Mouse (Mus musculus): ENCODE measurements around the gene Pla2g4f. TPM values are rescaled to one million over a fixed set of nuclear protein-coding genes. Genes with fewer than 3 reads are reported as not detected.

Gene Pla2g4f
- polyA plus RNA-seq, 1 experiment from 2014 or later = not detected

GRCm38 (mm10) chr2:120276951-120277350 is 37.0 kb downstream of the Pla2g4f start:
- H3K4me1 ChIP-seq (ENCODE audit: control insufficient read depth, insufficient read depth, low read length) = no peaks in the 10 kb centered on the region
- ATAC-seq (replicated peaks; ENCODE audit: insufficient number of reproducible peaks, low FRiP score, low TSS enrichment, low read depth) = no peak
- H3K36me3 ChIP-seq (replicated peaks; ENCODE audit: control insufficient read depth, insufficient read depth, low read depth, low read length) = no peaks in the 10 kb centered on the region
- H3K27ac ChIP-seq (replicated peaks; ENCODE audit: low read depth, low read length) = no peak overlapping the region
- WGBS = 80% methylated on average over 4 of the region's 4 CpGs
- H3K9ac ChIP-seq (replicated peaks; ENCODE audit: low read length) = no peak overlapping the region
- no peaks in the 10 kb centered on the region for H3K27me3 ChIP-seq (ENCODE audit: control insufficient read depth, insufficient read depth, low read length)
- no peak for DNase-seq (ENCODE audit: low spot score)
- H3K9me3 ChIP-seq (replicated peaks; ENCODE audit: control insufficient read depth, low read length) = no peaks in the 10 kb centered on the region
- no peak overlapping the region for H3K4me2 ChIP-seq (ENCODE audit: low read depth, low read length)
- H3K4me3 ChIP-seq (ENCODE audit: low read depth, low read length) = no peak overlapping the region

- no peak overlapping the region for H3K4me3 ChIP-seq (ENCODE audit: low read depth, low read length)
- H3K4me2 ChIP-seq (ENCODE audit: low read depth, low read length) = peak overlapping the region; percentile 21
- no peaks in the 10 kb centered on the region; the same call in 1 of the 2 replicates for H3K4me1 ChIP-seq (ENCODE audit: control insufficient read depth, insufficient read depth, low read length)
- ATAC-seq (replicated peaks; ENCODE audit: insufficient number of reproducible peaks, low FRiP score, low TSS enrichment, low read depth) = 0 out of 2 replicates have a peak, but pooled peaks have one; percentile 41
- H3K27me3 ChIP-seq (ENCODE audit: control insufficient read depth, insufficient read depth, low read length) = no peaks in the 10 kb centered on the region
- H3K36me3 ChIP-seq (replicated peaks; ENCODE audit: control insufficient read depth, insufficient read depth, low read depth, low read length) = no peaks in the 10 kb centered on the region
- peak overlapping the region; percentile 32; the same call in 1 of the 2 replicates for H3K9ac ChIP-seq (replicated peaks; ENCODE audit: low read length)
- no peak overlapping the region for H3K27ac ChIP-seq (replicated peaks; ENCODE audit: low read depth, low read length)
- WGBS = 4% methylated on average over 9 of the region's 9 CpGs
- no peaks in the 10 kb centered on the region for H3K9me3 ChIP-seq (replicated peaks; ENCODE audit: control insufficient read depth, low read length)
- peak; percentile 48 for DNase-seq (ENCODE audit: low spot score)
These were observed 45.3 kb downstream of the Pla2g4f start for GRCm38 (mm10) chr2:120268635-120269034.

GRCm38 (mm10) chr2:120265523-120265922 is 48.4 kb downstream of the Pla2g4f start:
- no peak overlapping the region for H3K4me2 ChIP-seq (ENCODE audit: low read depth, low read length)
- DNase-seq (ENCODE audit: low spot score) (peak; percentile 67), ATAC-seq (replicated peaks; ENCODE audit: insufficient number of reproducible peaks, low FRiP score, low TSS enrichment, low read depth) (no peak; the same call in 1 of the 2 replicates)
- H3K4me1 ChIP-seq (ENCODE audit: control insufficient read depth, insufficient read depth, low read length) = no peaks in the 10 kb centered on the region; the same call in 1 of the 2 replicates
- no peak overlapping the region for H3K4me3 ChIP-seq (ENCODE audit: low read depth, low read length)
- no peaks in the 10 kb centered on the region for H3K36me3 ChIP-seq (replicated peaks; ENCODE audit: control insufficient read depth, insufficient read depth, low read depth, low read length)
- 60% methylated on average over 6 of the region's 6 CpGs for WGBS
- H3K9me3 ChIP-seq (replicated peaks; ENCODE audit: control insufficient read depth, low read length) = no peaks in the 10 kb centered on the region
- no peak overlapping the region for H3K9ac ChIP-seq (replicated peaks; ENCODE audit: low read length)
- H3K27ac ChIP-seq (replicated peaks; ENCODE audit: low read depth, low read length) = no peak overlapping the region
- H3K27me3 ChIP-seq (ENCODE audit: control insufficient read depth, insufficient read depth, low read length) = no peaks in the 10 kb centered on the region

- Histone ChIP-seq H3K9ac (replicated peaks; ENCODE audit: low read length) (no peak overlapping the region), H3K36me3 (replicated peaks; ENCODE audit: control insufficient read depth, insufficient read depth, low read depth, low read length) (no peaks in the 10 kb centered on the region)
- WGBS = 54% methylated on average over 10 of the region's 10 CpGs
These were observed 49.1 kb downstream of the Pla2g4f start for GRCm38 (mm10) chr2:120264858-120265257.

GRCm38 (mm10) chr2:120262876-120263275 is 51.1 kb downstream of the Pla2g4f start:
- no peak for DNase-seq (ENCODE audit: low spot score)
- H3K9ac ChIP-seq (replicated peaks; ENCODE audit: low read length) = no peak overlapping the region
- WGBS = 29% methylated on average over 1 of the region's 1 CpGs
- no peak overlapping the region for H3K4me2 ChIP-seq (ENCODE audit: low read depth, low read length)
- H3K9me3 ChIP-seq (replicated peaks; ENCODE audit: control insufficient read depth, low read length) = no peaks in the 10 kb centered on the region
- ATAC-seq (replicated peaks; ENCODE audit: insufficient number of reproducible peaks, low FRiP score, low TSS enrichment, low read depth) = no peak
- no peak overlapping the region for H3K27ac ChIP-seq (replicated peaks; ENCODE audit: low read depth, low read length)
- no peaks in the 10 kb centered on the region for H3K36me3 ChIP-seq (replicated peaks; ENCODE audit: control insufficient read depth, insufficient read depth, low read depth, low read length)
- H3K27me3 ChIP-seq (ENCODE audit: control insufficient read depth, insufficient read depth, low read length) = no peaks in the 10 kb centered on the region
- no peak overlapping the region for H3K4me3 ChIP-seq (ENCODE audit: low read depth, low read length)
- no peaks in the 10 kb centered on the region; the same call in 1 of the 2 replicates for H3K4me1 ChIP-seq (ENCODE audit: control insufficient read depth, insufficient read depth, low read length)

More at GRCm38 (mm10) chr2:120264858-120265257, 49.1 kb downstream of the Pla2g4f start:
- no peaks in the 10 kb centered on the region for H3K27me3 ChIP-seq (ENCODE audit: control insufficient read depth, insufficient read depth, low read length)
- H3K27ac ChIP-seq (replicated peaks; ENCODE audit: low read depth, low read length) = no peak overlapping the region
- DNase-seq (ENCODE audit: low spot score) (no peak), ATAC-seq (replicated peaks; ENCODE audit: insufficient number of reproducible peaks, low FRiP score, low TSS enrichment, low read depth) (no peak)
- no peak overlapping the region for H3K4me3 ChIP-seq (ENCODE audit: low read depth, low read length)
- no peaks in the 10 kb centered on the region; the same call in 1 of the 2 replicates for H3K4me1 ChIP-seq (ENCODE audit: control insufficient read depth, insufficient read depth, low read length)
- H3K4me2 ChIP-seq (ENCODE audit: low read depth, low read length) = no peak overlapping the region
- no peaks in the 10 kb centered on the region for H3K9me3 ChIP-seq (replicated peaks; ENCODE audit: control insufficient read depth, low read length)

- Histone ChIP-seq H3K27ac (replicated peaks; ENCODE audit: low read depth, low read length) (no peak overlapping the region), H3K36me3 (replicated peaks; ENCODE audit: control insufficient read depth, insufficient read depth, low read depth, low read length) (no peaks in the 10 kb centered on the region), H3K9me3 (replicated peaks; ENCODE audit: control insufficient read depth, low read length) (no peaks in the 10 kb centered on the region), H3K4me3 (ENCODE audit: low read depth, low read length) (no peak overlapping the region), H3K4me2 (ENCODE audit: low read depth, low read length) (no peak overlapping the region), H3K9ac (replicated peaks; ENCODE audit: low read length) (no peak overlapping the region), H3K27me3 (ENCODE audit: control insufficient read depth, insufficient read depth, low read length) (no peaks in the 10 kb centered on the region), H3K4me1 (ENCODE audit: control insufficient read depth, insufficient read depth, low read length) (no peaks in the 10 kb centered on the region; the same call in 1 of the 2 replicates)
- DNase-seq (ENCODE audit: low spot score) (no peak), ATAC-seq (replicated peaks; ENCODE audit: insufficient number of reproducible peaks, low FRiP score, low TSS enrichment, low read depth) (no peak)
- 67% methylated on average over 3 of the region's 3 CpGs for WGBS
These were observed 52.6 kb downstream of the Pla2g4f start for GRCm38 (mm10) chr2:120261346-120261745.

- H3K9me3 ChIP-seq (replicated peaks; ENCODE audit: control insufficient read depth, low read length) = no peaks in the 10 kb centered on the region
- no peak overlapping the region for H3K4me3 ChIP-seq (ENCODE audit: low read depth, low read length)
- ATAC-seq (replicated peaks; ENCODE audit: insufficient number of reproducible peaks, low FRiP score, low TSS enrichment, low read depth) (no peak), DNase-seq (ENCODE audit: low spot score) (no peak)
- no peaks in the 10 kb centered on the region for H3K4me1 ChIP-seq (ENCODE audit: control insufficient read depth, insufficient read depth, low read length)
- H3K4me2 ChIP-seq (ENCODE audit: low read depth, low read length) = no peak overlapping the region
- no peaks in the 10 kb centered on the region for H3K36me3 ChIP-seq (replicated peaks; ENCODE audit: control insufficient read depth, insufficient read depth, low read depth, low read length)
- H3K27ac ChIP-seq (replicated peaks; ENCODE audit: low read depth, low read length) = no peak overlapping the region
- no peak overlapping the region for H3K9ac ChIP-seq (replicated peaks; ENCODE audit: low read length)
- no peaks in the 10 kb centered on the region for H3K27me3 ChIP-seq (ENCODE audit: control insufficient read depth, insufficient read depth, low read length)
These were observed 57.7 kb downstream of the Pla2g4f start for GRCm38 (mm10) chr2:120256259-120256658.

- Histone ChIP-seq H3K27me3 (ENCODE audit: control insufficient read depth, insufficient read depth, low read length) (no peaks in the 10 kb centered on the region), H3K4me3 (ENCODE audit: low read depth, low read length) (no peak overlapping the region), H3K4me2 (ENCODE audit: low read depth, low read length) (no peak overlapping the region), H3K9ac (replicated peaks; ENCODE audit: low read length) (no peak overlapping the region), H3K4me1 (ENCODE audit: control insufficient read depth, insufficient read depth, low read length) (no peaks in the 10 kb centered on the region), H3K36me3 (replicated peaks; ENCODE audit: control insufficient read depth, insufficient read depth, low read depth, low read length) (no peaks in the 10 kb centered on the region), H3K9me3 (replicated peaks; ENCODE audit: control insufficient read depth, low read length) (no peaks in the 10 kb centered on the region), H3K27ac (replicated peaks; ENCODE audit: low read depth, low read length) (no peak overlapping the region)
- DNase-seq (ENCODE audit: low spot score) = no peak
- WGBS = 90% methylated on average over 6 of the region's 6 CpGs
- ATAC-seq (replicated peaks; ENCODE audit: insufficient number of reproducible peaks, low FRiP score, low TSS enrichment, low read depth) = no peak
These were observed 61.3 kb downstream of the Pla2g4f start for GRCm38 (mm10) chr2:120252644-120253043.
